Comparison of ENCODE assay signal across 10 mouse cellular contexts in the genomic region with DNA sequence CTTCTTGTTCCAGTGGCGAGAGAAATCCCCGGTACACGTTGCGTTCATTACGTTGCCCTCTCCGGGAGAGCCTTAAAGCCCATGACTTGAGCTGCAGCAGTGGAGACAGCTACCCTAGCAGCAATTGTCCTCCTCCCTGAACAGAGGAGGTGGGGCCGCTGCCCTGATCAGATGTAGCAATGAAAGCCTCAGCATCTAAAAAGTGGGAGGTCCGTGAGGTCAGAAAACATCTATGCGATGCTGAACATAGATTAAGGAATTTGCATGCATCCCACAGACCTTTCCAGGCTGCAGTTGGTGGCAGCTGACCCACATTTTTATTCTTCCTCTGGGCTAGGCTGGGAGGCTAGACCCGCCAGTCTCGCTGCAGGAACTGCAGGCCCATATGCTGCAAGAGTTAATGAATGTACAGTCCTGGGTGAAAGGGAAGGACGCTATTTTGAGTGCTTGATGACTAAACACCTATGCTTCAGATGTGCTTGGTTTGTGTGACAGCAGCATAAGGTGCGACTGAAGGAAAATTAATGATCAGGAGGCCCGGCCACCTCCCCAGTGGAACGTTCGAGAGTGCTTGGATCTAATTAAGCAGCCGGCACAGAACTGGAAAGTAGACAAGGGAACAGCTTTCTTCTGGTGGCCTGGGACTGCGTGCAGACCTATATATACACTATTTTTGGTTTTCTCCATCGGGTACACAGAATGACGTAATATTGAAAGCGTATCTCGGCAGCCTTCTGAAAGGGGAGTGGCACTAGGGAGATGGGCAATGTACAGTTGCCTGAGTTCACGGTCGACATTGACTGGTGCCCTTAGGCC.
DNase-seq lines count a peak whose midpoint lies in the region; ATAC-seq lines count a peak whose summit lies in the region.
"Had no signal": no experiment of that assay in that cellular context is flagged by ENCODE, and none has a peak within 500 bp of the region (broad histone marks: within the 10 kb centered on the region; RNA-seq: fewer than 3 reads in every experiment).

No protein-coding gene starts in this region.

- no peak overlapping the region for H3K27ac ChIP-seq in midbrain, embryonic 13.5 days
- H3K27ac ChIP-seq in midbrain, embryonic 16.5 days (ENCODE audit: low read length): no peak overlapping the region
- peak overlapping the region; percentile 16; the same call in 1 of the 2 replicates for H3K27ac ChIP-seq in hindbrain, embryonic 10.5 days
- peak overlapping the region; percentile 46; the same call in 1 of the 2 replicates for H3K27ac ChIP-seq in stomach, embryonic 15.5 days
- H3K27ac ChIP-seq: liver, embryonic 12.5 days had no signal

- H3K4me2 ChIP-seq in midbrain, embryonic 13.5 days (replicated peaks): no peak overlapping the region
- no peak overlapping the region for H3K4me2 ChIP-seq in midbrain, embryonic 16.5 days (ENCODE audit: low read length)
- H3K4me2 ChIP-seq in stomach, embryonic 15.5 days: no peak overlapping the region
- H3K4me2 ChIP-seq: liver, embryonic 12.5 days had no signal

- ATAC-seq in midbrain, embryonic 13.5 days: peak; percentile 32; the same call in 1 of the 2 replicates
- no peak for ATAC-seq in midbrain, embryonic 16.5 days
- ATAC-seq in stomach, embryonic 15.5 days (ENCODE audit: insufficient read depth, low FRiP score, low read depth): no peak
- ATAC-seq: inflammation-experienced regulatory T-cells, adult 6 months; liver, embryonic 12.5 days had no signal

- no peak overlapping the region for H3K9ac ChIP-seq in midbrain, embryonic 13.5 days (replicated peaks)
- H3K9ac ChIP-seq in midbrain, embryonic 16.5 days (ENCODE audit: low read depth, low read length): no peak overlapping the region
- H3K9ac ChIP-seq in stomach, embryonic 15.5 days: no peak overlapping the region
- H3K9ac ChIP-seq: liver, embryonic 12.5 days had no signal

- WGBS in midbrain, embryonic 13.5 days: 53% methylated on average over 24 of the region's 24 CpGs
- WGBS in midbrain, embryonic 16.5 days: 53% methylated on average over 24 of the region's 24 CpGs
- 70% methylated on average over 24 of the region's 24 CpGs for WGBS in hindbrain, embryonic 10.5 days
- WGBS in stomach, embryonic 15.5 days: 39% methylated on average over 24 of the region's 24 CpGs

- peaks cover 36% of the 10 kb centered on the region for H3K4me1 ChIP-seq in midbrain, embryonic 13.5 days (replicated peaks)
- H3K4me1 ChIP-seq in midbrain, embryonic 16.5 days (ENCODE audit: control insufficient read depth, insufficient read depth, low read length): peaks cover 12% of the 10 kb centered on the region
- peaks cover 44% of the 10 kb centered on the region for H3K4me1 ChIP-seq in hindbrain, embryonic 10.5 days (replicated peaks)
- H3K4me1 ChIP-seq in stomach, embryonic 15.5 days: peaks cover 37% of the 10 kb centered on the region

- H3K4me3 ChIP-seq in midbrain, embryonic 13.5 days (replicated peaks): no peak overlapping the region
- no peak overlapping the region for H3K4me3 ChIP-seq in midbrain, embryonic 16.5 days (ENCODE audit: low read depth, low read length)
- H3K4me3 ChIP-seq in hindbrain, embryonic 10.5 days: no peak overlapping the region
- no peak overlapping the region for H3K4me3 ChIP-seq in stomach, embryonic 15.5 days (replicated peaks)
- H3K4me3 ChIP-seq: liver, embryonic 12.5 days had no signal

- H3K27me3 ChIP-seq in midbrain, embryonic 13.5 days: 0 out of 2 replicates have a peak, but pooled peaks cover 3% of the 10 kb centered on the region
- no peaks in the 10 kb centered on the region; the same call in 1 of the 2 replicates for H3K27me3 ChIP-seq in midbrain, embryonic 16.5 days (ENCODE audit: control insufficient read depth, insufficient read depth, low read depth, low read length)
- no peaks in the 10 kb centered on the region for H3K27me3 ChIP-seq in hindbrain, embryonic 10.5 days (ENCODE audit: insufficient read depth, poor library complexity, severe bottlenecking)
- H3K27me3 ChIP-seq in stomach, embryonic 15.5 days (replicated peaks): no peaks in the 10 kb centered on the region
- H3K27me3 ChIP-seq: liver, embryonic 12.5 days had no signal

- no peaks in the 10 kb centered on the region for H3K9me3 ChIP-seq in midbrain, embryonic 13.5 days
- no peaks in the 10 kb centered on the region for H3K9me3 ChIP-seq in midbrain, embryonic 16.5 days (replicated peaks; ENCODE audit: control insufficient read depth, low read length, poor library complexity, severe bottlenecking)
- no peaks in the 10 kb centered on the region for H3K9me3 ChIP-seq in hindbrain, embryonic 10.5 days
- H3K9me3 ChIP-seq in stomach, embryonic 15.5 days: no peaks in the 10 kb centered on the region
- H3K9me3 ChIP-seq: liver, embryonic 12.5 days had no signal

- peak; percentile 26 for DNase-seq in embryo, embryonic 10.5 days (ENCODE audit: low spot score)
- no peak for DNase-seq in embryo, embryonic 11 days
- DNase-seq in hindbrain, embryonic 10.5 days (ENCODE audit: low spot score): no peak
- no peak for DNase-seq in layer of hippocampus, adult 11-12 months (ENCODE audit: low spot score)
- no peak for DNase-seq in left cerebral cortex, postnatal 25 days (ENCODE audit: low spot score in 2 of 2)

- intact Hi-C loops in left cerebral cortex, postnatal 25 days (cut with DNase I): no loop called here

- no peaks in the 10 kb centered on the region for H3K36me3 ChIP-seq in midbrain, embryonic 13.5 days
- H3K36me3 ChIP-seq in midbrain, embryonic 16.5 days (ENCODE audit: control insufficient read depth, insufficient read depth, low read length): no peaks in the 10 kb centered on the region
- no peaks in the 10 kb centered on the region for H3K36me3 ChIP-seq in hindbrain, embryonic 10.5 days
- H3K36me3 ChIP-seq in stomach, embryonic 15.5 days: no peaks in the 10 kb centered on the region
- H3K36me3 ChIP-seq: liver, embryonic 12.5 days had no signal

Comparison
In these comparisons a context has a peak if more than half of its experiments do, and no peak if none do; other contexts are left out.
1. H3K27ac ChIP-seq: peak in hindbrain, embryonic 10.5 days (single experiment) and stomach, embryonic 15.5 days (single experiment); none in midbrain, embryonic 13.5 days (single experiment) and midbrain, embryonic 16.5 days (single experiment).